Mouse (Mus musculus) erythroblast, adult 5-6 weeks (primary cell): ENCODE measurements around the gene Grem1. TPM values are rescaled to one million over a fixed set of nuclear protein-coding genes. Genes with fewer than 3 reads are reported as not detected.

Experiments
- ATAC-seq: replicated peaks from 2 replicates; pipeline ENCODE4 v1.8.0; 2016; ENCODE audit warnings: moderate number of reproducible peaks, mild to moderate bottlenecking, moderate TSS enrichment, inconsistent platforms; ENCODE audit not compliant: poor library complexity, low FRiP score, severe bottlenecking
- total RNA-seq, 2 experiments: library from RNA; stranded (forward) in 1 of 2; stranded (reverse) in 1 of 2; fragments of 150-400 nt in 1 of 2; fragments of 200-764, 138-1000 nt in 1 of 2; gene quantifications; 2 replicates each; pipeline versions ENCODE4 v1.2.3 to v1.2.4; 2015 to 2017; ENCODE audit warnings: low replicate concordance in 2 of 2

The Grem1 gene
- total RNA-seq, 2 experiments from 2014 or later = not detected

- ATAC-seq = no peak
Observed at GRCm38 (mm10) chr2:113764968-113765367, 6.5 kb upstream of the Grem1 start.

GRCm38 (mm10) chr2:113757525-113758310, 728 bp downstream of the Grem1 start:
- ATAC-seq = no peak

DNA sequence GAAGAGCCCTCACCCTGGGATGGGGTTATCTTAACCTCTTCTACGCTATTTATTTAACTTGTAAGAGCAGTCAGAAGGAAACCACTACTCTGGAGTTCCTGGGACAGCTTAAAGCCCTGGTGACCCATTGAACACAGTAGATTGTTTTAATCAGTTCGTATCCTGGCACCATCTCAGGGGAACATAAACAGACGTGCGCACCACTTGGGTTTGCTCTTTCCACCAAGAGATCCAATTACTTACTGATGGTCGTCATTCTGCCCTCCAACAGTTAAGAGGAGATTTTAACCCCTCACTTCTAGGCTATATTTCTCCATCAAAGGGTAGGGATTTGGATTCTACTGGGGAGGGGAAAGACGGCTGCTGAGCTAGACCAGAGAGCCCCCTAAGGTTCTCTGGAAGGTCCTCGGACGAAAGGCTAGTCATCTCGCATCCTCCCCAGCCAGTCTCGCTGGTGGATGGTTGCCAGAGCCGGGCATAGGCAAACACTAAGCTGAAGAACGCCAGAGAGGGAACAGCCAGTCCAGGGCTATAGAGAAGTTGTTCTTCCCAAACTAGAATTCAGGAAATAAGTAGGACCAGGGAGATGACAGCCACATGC, 1.4 kb downstream of the Grem1 start:
- ATAC-seq = no peak

DNA sequence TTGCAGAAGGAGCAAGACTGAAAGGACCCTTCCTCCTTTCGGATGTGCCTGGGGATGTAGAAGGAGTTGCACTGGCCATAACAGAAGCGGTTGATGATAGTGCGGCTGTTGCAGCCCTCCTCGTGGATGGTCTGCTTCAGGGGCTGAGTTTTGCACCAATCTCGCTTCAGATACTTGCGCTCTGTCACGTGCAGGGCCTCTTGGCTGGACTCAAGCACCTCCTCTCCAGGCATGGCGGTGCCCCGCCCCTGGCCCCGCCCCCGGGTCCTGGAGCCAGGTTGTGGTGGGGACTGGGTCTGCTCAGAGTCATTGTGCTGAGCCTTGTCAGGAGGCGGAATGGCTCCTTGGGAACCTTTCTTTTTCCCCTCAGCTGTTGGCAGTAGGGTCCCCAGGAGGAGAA, 8.7 kb downstream of the Grem1 start:
- no peak for ATAC-seq

- no peak for ATAC-seq
Observed at GRCm38 (mm10) chr2:113749309-113749708, 9.1 kb downstream of the Grem1 start.

DNA sequence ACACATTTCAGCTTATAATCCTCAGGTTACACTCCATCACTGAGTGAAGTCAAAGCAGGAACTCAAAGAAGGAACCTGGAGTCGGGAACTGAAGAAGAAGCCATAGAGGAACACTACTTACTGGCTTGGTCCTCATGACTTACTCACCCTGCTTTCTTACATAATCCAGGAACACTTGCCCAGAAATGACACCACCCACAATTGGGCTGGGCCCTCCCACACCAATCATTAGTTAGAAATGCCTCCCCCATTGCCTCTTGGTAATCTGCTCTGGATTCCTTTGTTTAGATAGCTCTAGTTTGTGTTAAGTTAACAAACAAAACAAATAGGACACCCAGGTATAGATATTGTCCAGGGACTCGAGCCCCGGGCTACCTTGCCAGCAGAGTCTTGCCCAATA, 29.9 kb downstream of the Grem1 start:
- no peak for ATAC-seq

DNA sequence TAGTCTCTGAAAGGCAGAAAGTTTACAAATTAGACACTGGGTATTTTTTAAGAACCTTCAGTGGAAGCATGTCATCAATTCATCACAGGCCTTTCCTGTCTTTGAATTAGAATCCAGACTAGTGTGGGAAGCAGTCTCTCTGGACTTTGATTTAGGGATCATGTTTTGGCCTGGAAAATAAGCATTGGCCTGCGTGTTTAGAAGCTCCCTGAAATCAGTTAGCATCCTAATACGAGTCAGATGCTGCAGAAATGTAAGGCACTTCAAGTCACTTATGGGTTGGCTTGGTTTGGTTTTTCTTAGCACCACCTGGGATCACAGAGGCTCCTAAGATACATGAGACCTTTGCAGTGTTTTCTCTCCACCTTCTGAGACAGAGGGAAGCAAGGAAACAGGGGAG, 43.6 kb downstream of the Grem1 start:
- ATAC-seq = no peak

- ATAC-seq = no peak
Observed at GRCm38 (mm10) chr2:113713406-113713805, 45.0 kb downstream of the Grem1 start.

DNA sequence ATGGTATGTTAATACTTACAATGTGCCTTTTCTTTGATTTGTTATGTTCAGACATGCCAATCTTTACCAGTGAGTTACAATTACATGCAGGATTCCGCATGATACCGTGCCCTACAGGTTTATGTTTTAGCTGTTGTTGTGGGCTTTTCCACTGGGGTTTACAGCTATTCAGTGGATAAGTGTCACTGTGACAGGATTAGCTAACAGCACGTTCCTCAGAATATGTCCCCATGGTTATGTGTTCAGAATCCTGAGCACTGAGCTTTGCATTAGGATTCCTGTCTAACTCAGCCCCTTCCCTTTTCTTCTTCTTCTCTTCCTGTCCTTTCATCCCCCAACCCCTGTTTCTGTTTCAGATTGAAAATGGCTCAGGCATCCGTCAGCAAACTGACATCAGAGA, 50.9 kb downstream of the Grem1 start:
- no peak for ATAC-seq

GRCm38 (mm10) chr2:113701507-113701906, 56.9 kb downstream of the Grem1 start:
- ATAC-seq = no peak

GRCm38 (mm10) chr2:113696647-113697046, 61.8 kb downstream of the Grem1 start:
- no peak for ATAC-seq

GRCm38 (mm10) chr2:113696222-113696621, 62.2 kb downstream of the Grem1 start:
- no peak for ATAC-seq

Other genes with a start within 250 kb of the Grem1 start
- not detected in 2 replicates for gene Scg5, start 70.5 kb upstream of the Grem1 start, total RNA-seq (2015; ENCODE audit: low replicate concordance)
- not detected in 2 replicates for gene Scg5, start 70.5 kb upstream of the Grem1 start, total RNA-seq (2017; ENCODE audit: low replicate concordance)
- gene Arhgap11a, start 90.0 kb upstream of the Grem1 start, total RNA-seq (2015; ENCODE audit: low replicate concordance) = 13.2 and 20.9 TPM in 2 replicates
- 15.4 and 22.0 TPM in 2 replicates for gene Arhgap11a, start 90.0 kb upstream of the Grem1 start, total RNA-seq (2017; ENCODE audit: low replicate concordance)